Comparison of ENCODE assay signal across 8 mouse cellular contexts in the genomic region with DNA sequence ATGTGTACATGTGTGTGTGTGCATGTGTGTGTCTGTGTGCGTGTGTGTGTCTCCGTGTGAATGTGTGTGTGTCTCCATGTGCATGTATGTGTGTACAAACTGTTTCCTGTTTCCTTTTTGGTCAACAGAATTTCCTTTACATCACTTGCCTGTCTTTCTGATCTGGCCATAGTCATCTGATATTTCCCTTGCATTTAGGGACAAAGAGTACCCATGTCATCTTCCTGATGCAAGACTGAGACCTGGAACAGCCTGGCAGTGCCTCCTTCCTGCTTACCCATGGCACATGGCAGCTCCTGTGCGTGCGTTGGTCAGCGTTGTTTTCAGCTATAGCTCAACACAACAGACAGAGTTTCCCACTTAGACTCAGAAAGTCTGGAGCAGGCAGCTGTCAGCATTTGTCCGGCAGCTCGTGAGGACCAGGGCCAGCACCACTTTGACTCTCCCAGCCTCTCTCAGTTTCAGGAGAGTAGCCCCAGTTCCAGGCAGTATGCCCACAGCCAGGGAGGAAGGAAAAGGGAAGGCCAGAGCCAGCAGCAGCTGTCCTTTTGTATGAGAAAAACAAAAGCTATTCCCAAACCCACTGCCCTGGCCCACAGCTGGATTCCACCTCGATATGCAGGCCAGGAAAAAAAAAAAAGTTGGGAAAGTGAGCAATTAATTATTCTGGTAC. TPM values are rescaled to one million over a fixed set of nuclear protein-coding genes. Genes with fewer than 3 reads are reported as not detected.
DNase-seq lines count a peak whose midpoint lies in the region; ATAC-seq lines count a peak whose summit lies in the region.

No protein-coding gene starts in this region.

- DNase-seq in cerebellum, adult 11-12 months, result peak; percentile 50
- DNase-seq in cerebellum, adult 8-10 months, result no peak
- no peak for DNase-seq in neural tube, embryonic 10.5 days (ENCODE audit: extremely low spot score, low spot score)
- DNase-seq in heart, postnatal 36 days, result peak; percentile 77 to 78
- DNase-seq in lung, adult 18-20 months, result peak; percentile 71 to 78
- DNase-seq in thymus, postnatal 10 days (ENCODE audit: low spot score in 2 of 2), result no peak
- no peak for DNase-seq in urinary bladder, adult 2 months (ENCODE audit: low spot score)

- WGBS in neural tube, embryonic 13.5 days, result 61% methylated on average over 8 of the region's 8 CpGs

- no peaks in the 10 kb centered on the region for H3K36me3 ChIP-seq in neural tube, embryonic 13.5 days

- no peak overlapping the region for H3K4me2 ChIP-seq in neural tube, embryonic 13.5 days

- no peak overlapping the region for H3K4me3 ChIP-seq in neural tube, embryonic 13.5 days

- no peaks in the 10 kb centered on the region for H3K4me1 ChIP-seq in neural tube, embryonic 13.5 days (replicated peaks)

- intact Hi-C loops in heart, postnatal 36 days (cut with DNase I), result loop anchor here (1.0 to 2.0 kb wide), 3 partner anchors 25 to 87 kb away; no protein-coding TSS in a partner anchor

- no peaks in the 10 kb centered on the region for H3K27me3 ChIP-seq in neural tube, embryonic 13.5 days

- H3K9me3 ChIP-seq in neural tube, embryonic 13.5 days, result no peaks in the 10 kb centered on the region

- no peak overlapping the region for H3K9ac ChIP-seq in neural tube, embryonic 13.5 days

- ATAC-seq in neural tube, embryonic 13.5 days (ENCODE audit: low read depth), result no peak

- H3K27ac ChIP-seq in neural tube, embryonic 13.5 days (replicated peaks), result peak overlapping the region; percentile 14; the same call in 1 of the 2 replicates

RNA-seq across cellular contexts. Expression of a gene that starts 7.4 kb away (rescaled TPM):
- polyA plus RNA-seq in neural tube, embryonic 13.5 days (2015; fragmentation: Nextera tagmentation; extraction: Ambion mirVana), result 60.2 and 62.8 TPM in 2 replicates
- total RNA-seq in heart, postnatal 36 days (2021), result 100 to 1,000 TPM; 130 to 150 TPM
- 60.3 and 72.1 TPM in 2 replicates for polyA plus RNA-seq in urinary bladder, adult 2 months (2012; rRNA removed)

Comparison
In these comparisons a context has a peak if more than half of its experiments do, and no peak if none do; other contexts are left out.
1. DNase-seq: peak in cerebellum, adult 11-12 months (single experiment), heart, postnatal 36 days (2 of 2) and lung, adult 18-20 months (2 of 2); none in cerebellum, adult 8-10 months (single experiment), neural tube, embryonic 10.5 days (single experiment), thymus, postnatal 10 days (0 of 2) and urinary bladder, adult 2 months (single experiment).